Mouse (Mus musculus) adrenal gland, postnatal 14 days (tissue): ENCODE measurements at regions not wholly inside any gene's neighbourhood (a gene's known extent, or its start where the extent isn't known, plus 50 kb on each side); places are given as distances from the start of the nearest gene placed in this dataset.

Experiments
- DNase-seq: peaks from one replicate; pipeline ENCODE4 v3.0.0; 2021; ENCODE audit warnings: mixed read lengths

- DNase-seq: no peak
Measured at GRCm38 (mm10) chr13:58495390-58496073, 92.4 kb upstream of the Hnrnpk start.

- no peak for DNase-seq
Measured at GRCm38 (mm10) chr13:58494726-58495125, 91.6 kb upstream of the Hnrnpk start.

GRCm38 (mm10) chr13:58490829-58491228 lies 87.7 kb upstream of the Hnrnpk start:
- no peak for DNase-seq

GRCm38 (mm10) chr13:58485011-58485410 lies 81.9 kb upstream of the Hnrnpk start:
- no peak for DNase-seq

GRCm38 (mm10) chr13:58482701-58483100 lies 79.6 kb upstream of the Hnrnpk start:
- no peak for DNase-seq

GRCm38 (mm10) chr13:58480928-58481598 lies 77.9 kb upstream of the Hnrnpk start:
- DNase-seq: no peak

GRCm38 (mm10) chr13:58480388-58480927 lies 77.3 kb upstream of the Hnrnpk start:
- DNase-seq: no peak

- no peak for DNase-seq
Measured at GRCm38 (mm10) chr13:58478438-58478837, 75.3 kb upstream of the Hnrnpk start.

GRCm38 (mm10) chr13:58477253-58477652 lies 74.1 kb upstream of the Hnrnpk start:
- DNase-seq: no peak

GRCm38 (mm10) chr13:58476033-58476830 lies 73.1 kb upstream of the Hnrnpk start:
- DNase-seq: no peak

GRCm38 (mm10) chr13:58475495-58475894 lies 72.4 kb upstream of the Hnrnpk start:
- no peak for DNase-seq

- DNase-seq: peak; percentile 68
Measured at GRCm38 (mm10) chr13:58472455-58472854, 69.3 kb upstream of the Hnrnpk start.

GRCm38 (mm10) chr13:58471704-58472103 lies 68.6 kb upstream of the Hnrnpk start:
- no peak for DNase-seq

GRCm38 (mm10) chr13:58469731-58470130 lies 66.6 kb upstream of the Hnrnpk start:
- DNase-seq: peak; percentile 33

GRCm38 (mm10) chr13:58467097-58467642 lies 64.0 kb upstream of the Hnrnpk start:
- DNase-seq: no peak

GRCm38 (mm10) chr13:58465206-58466104 lies 62.3 kb upstream of the Hnrnpk start:
- DNase-seq: no peak
